Mouse (Mus musculus): ENCODE results near the gene Hoxb8. TPM values are rescaled to one million over a fixed set of nuclear protein-coding genes. Genes with fewer than 3 reads are reported as not detected.
A peak's percentile ranks its signal among the peaks of the same experiment; 100 is the strongest.

Gene Hoxb8
- polyA plus RNA-seq, 1 experiment from 2014 or later = 1.0 TPM

DNA sequence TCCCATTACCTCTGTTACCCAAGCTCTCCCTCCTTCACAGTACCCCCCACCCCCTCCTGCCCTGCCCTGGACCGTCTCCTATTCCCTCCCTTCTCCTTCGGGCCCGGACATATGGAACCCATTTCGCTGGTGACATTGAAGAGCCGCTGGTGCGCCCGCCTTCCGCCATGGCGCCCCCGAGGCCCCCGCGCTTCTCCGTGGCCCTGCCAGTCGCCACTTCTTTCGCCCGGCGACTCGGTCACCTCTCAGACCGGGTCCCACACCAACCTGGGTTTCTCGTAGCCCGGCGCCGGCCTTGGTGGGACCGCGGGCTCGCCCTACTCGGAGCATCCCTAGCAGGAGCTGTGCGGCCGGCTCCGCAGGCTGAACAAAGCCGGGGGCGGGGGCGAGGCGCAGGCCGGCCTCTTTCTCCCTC is 50.9 kb downstream of the Hoxb8 start:
- WGBS = 16% methylated on average over 35 of the region's 35 CpGs
- Histone ChIP-seq H3K4me1 (replicated peaks; ENCODE audit: control insufficient read depth, insufficient read depth, low read length) (peaks cover 6% of the 10 kb centered on the region; the same call in 1 of the 2 replicates), H3K27me3 (replicated peaks; ENCODE audit: control insufficient read depth, insufficient read depth, low read length) (peaks cover 21% of the 10 kb centered on the region), H3K9ac (ENCODE audit: low read depth, low read length) (peak overlapping the region; percentile 37; the same call in 1 of the 2 replicates), H3K4me2 (replicated peaks; ENCODE audit: low read depth) (peak overlapping the region; percentile 66), H3K27ac (ENCODE audit: low read depth, low read length) (peak overlapping the region; percentile 78), H3K4me3 (ENCODE audit: low read depth, low read length) (peak overlapping the region; percentile 31), H3K9me3 (ENCODE audit: control insufficient read depth) (no peaks in the 10 kb centered on the region), H3K36me3 (ENCODE audit: control insufficient read depth, insufficient read depth) (no peaks in the 10 kb centered on the region)
- no peak for ATAC-seq
- no peak for TF ChIP-seq CTCF (IDR thresholded peaks at IDR 0.05; ENCODE audit: low read depth)

DNA sequence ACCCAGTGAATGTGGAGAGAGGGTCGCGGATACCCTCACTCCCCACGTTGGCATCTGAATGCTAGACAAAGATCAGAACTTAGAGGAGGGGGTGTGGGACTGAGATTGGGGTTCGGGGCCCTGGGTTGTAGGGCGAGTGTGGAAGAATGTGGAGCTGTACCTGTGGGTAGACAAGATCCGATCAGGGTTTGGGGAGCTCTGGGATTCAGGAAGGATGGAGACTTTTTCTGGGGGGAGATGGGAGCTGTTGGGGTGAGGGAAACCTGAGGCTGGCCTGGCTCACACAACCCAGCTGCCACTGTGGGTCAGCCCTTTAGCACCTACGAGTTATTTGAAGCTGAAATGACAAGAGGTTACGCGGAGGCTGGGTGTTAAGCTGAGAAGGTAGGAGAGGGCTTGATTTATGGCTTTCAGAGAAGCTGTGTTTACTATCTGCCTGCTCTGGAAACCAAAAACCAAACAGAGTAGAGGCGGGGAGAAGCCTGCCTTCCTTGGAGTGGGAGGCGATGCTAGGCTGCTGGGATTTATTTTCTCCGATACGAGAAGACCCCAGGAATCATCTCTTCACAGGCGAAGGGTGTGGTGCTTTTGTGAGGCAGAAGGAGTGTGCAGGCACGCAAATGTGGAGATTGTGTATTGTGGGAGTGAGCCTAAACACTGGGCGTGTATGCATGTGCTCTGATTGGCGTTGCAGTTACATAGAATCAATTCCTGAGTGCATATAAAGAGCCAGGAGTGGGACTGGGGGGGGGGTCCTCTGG is 51.7 kb downstream of the Hoxb8 start:
- no peaks in the 10 kb centered on the region for H3K9me3 ChIP-seq (ENCODE audit: control insufficient read depth)
- H3K27me3 ChIP-seq (replicated peaks; ENCODE audit: control insufficient read depth, insufficient read depth, low read length) = peaks cover 21% of the 10 kb centered on the region
- no peaks in the 10 kb centered on the region for H3K36me3 ChIP-seq (ENCODE audit: control insufficient read depth, insufficient read depth)
- WGBS = 21% methylated on average over 17 of the region's 17 CpGs
- no peak for ATAC-seq
- peak overlapping the region; percentile 78 for H3K27ac ChIP-seq (ENCODE audit: low read depth, low read length)
- peak overlapping the region; percentile 31 for H3K4me3 ChIP-seq (ENCODE audit: low read depth, low read length)
- H3K4me1 ChIP-seq (replicated peaks; ENCODE audit: control insufficient read depth, insufficient read depth, low read length) = peaks cover 6% of the 10 kb centered on the region; the same call in 1 of the 2 replicates
- peak overlapping the region; percentile 37; the same call in 1 of the 2 replicates for H3K9ac ChIP-seq (ENCODE audit: low read depth, low read length)
- TF ChIP-seq CTCF (IDR thresholded peaks at IDR 0.05; ENCODE audit: low read depth) = no peak
- peak overlapping the region; percentile 66 for H3K4me2 ChIP-seq (replicated peaks; ENCODE audit: low read depth)

DNA sequence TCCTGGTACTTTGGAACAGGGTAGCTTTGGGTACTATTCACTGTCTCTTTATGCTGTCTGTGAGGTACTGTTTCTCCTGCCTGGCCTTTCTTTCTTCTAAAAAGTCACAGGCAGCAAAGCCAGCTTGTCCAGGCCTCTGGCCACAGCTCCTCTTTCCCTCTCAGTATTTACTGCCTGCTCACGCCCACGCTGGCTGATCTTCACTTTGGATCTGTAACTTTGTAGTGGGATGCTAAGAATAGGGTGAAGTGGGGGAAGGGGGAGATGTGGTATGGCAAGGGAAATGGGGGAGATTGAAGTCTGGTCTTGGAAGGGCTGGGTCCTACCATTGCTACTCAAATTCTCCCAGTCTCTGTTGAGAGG is 52.3 kb downstream of the Hoxb8 start:
- peak overlapping the region; percentile 66 for H3K4me2 ChIP-seq (replicated peaks; ENCODE audit: low read depth)
- no peak overlapping the region; the same call in 1 of the 2 replicates for H3K4me3 ChIP-seq (ENCODE audit: low read depth, low read length)
- peaks cover 21% of the 10 kb centered on the region for H3K27me3 ChIP-seq (replicated peaks; ENCODE audit: control insufficient read depth, insufficient read depth, low read length)
- H3K36me3 ChIP-seq (ENCODE audit: control insufficient read depth, insufficient read depth) = no peaks in the 10 kb centered on the region; the same call in 1 of the 2 replicates
- 41% methylated on average over 2 of the region's 2 CpGs for WGBS
- H3K4me1 ChIP-seq (replicated peaks; ENCODE audit: control insufficient read depth, insufficient read depth, low read length) = peaks cover 6% of the 10 kb centered on the region; the same call in 1 of the 2 replicates
- no peak for ATAC-seq
- H3K9me3 ChIP-seq (ENCODE audit: control insufficient read depth) = no peaks in the 10 kb centered on the region
- no peak overlapping the region for H3K9ac ChIP-seq (ENCODE audit: low read depth, low read length)
- no peak for TF ChIP-seq CTCF (IDR thresholded peaks at IDR 0.05; ENCODE audit: low read depth)
- peak overlapping the region; percentile 78; the same call in 1 of the 2 replicates for H3K27ac ChIP-seq (ENCODE audit: low read depth, low read length)

MicroRNAs encoded within 50 kb of the gene (microRNA counts, 519-probe panel; counts per million panel counts)
- 5,154 counts per million, percentile 86 among the panel's probes with 10 or more counts for microRNA mmu-miR-10a
- 3,299 counts per million, percentile 38 among the panel's probes with 10 or more counts for microRNA mmu-miR-196a

Small RNAs within 50 kb of the gene (microRNA-seq; reads per million reads assigned to microRNA genes)
- 22,786 reads per million, percentile 96 among the genes with 10 or more reads in this experiment for gene Mir10a
- 0.82 reads per million for gene Mir196a-1

Other genes with a start within 250 kb of the Hoxb8 start
- gene Snf8, start 247.0 kb upstream of the Hoxb8 start, polyA plus RNA-seq (2015; fragmentation: Nextera tagmentation; extraction: Ambion mirVana) = 91.8 and 99.2 TPM in 2 replicates
- gene Ube2z, start 216.5 kb upstream of the Hoxb8 start, polyA plus RNA-seq (2015; fragmentation: Nextera tagmentation; extraction: Ambion mirVana) = 24.8 and 25.0 TPM in 2 replicates
- gene Atp5g1, start 206.2 kb upstream of the Hoxb8 start, polyA plus RNA-seq (2015; fragmentation: Nextera tagmentation; extraction: Ambion mirVana) = 1,112 and 1,236 TPM in 2 replicates
- gene Calcoco2, start 169.9 kb upstream of the Hoxb8 start, polyA plus RNA-seq (2015; fragmentation: Nextera tagmentation; extraction: Ambion mirVana) = not detected in 2 replicates
- 0.10 TPM in 1 of 2 replicates, not detected in the other for gene Ttll6, start 148.1 kb upstream of the Hoxb8 start, polyA plus RNA-seq (2015; fragmentation: Nextera tagmentation; extraction: Ambion mirVana)
- not detected in 2 replicates for gene Hoxb13, start 87.6 kb upstream of the Hoxb8 start, polyA plus RNA-seq (2015; fragmentation: Nextera tagmentation; extraction: Ambion mirVana)
- gene Hoxb9, start 10.4 kb upstream of the Hoxb8 start, polyA plus RNA-seq (2015; fragmentation: Nextera tagmentation; extraction: Ambion mirVana) = 0.37 and 1.5 TPM in 2 replicates
- 7.6 and 8.5 TPM in 2 replicates for gene Hoxb7, start 4.7 kb downstream of the Hoxb8 start, polyA plus RNA-seq (2015; fragmentation: Nextera tagmentation; extraction: Ambion mirVana)
- 5.7 and 6.4 TPM in 2 replicates for gene Hoxb6, start 10.6 kb downstream of the Hoxb8 start, polyA plus RNA-seq (2015; fragmentation: Nextera tagmentation; extraction: Ambion mirVana)
- 14.7 and 15.8 TPM in 2 replicates for gene Hoxb5, start 21.4 kb downstream of the Hoxb8 start, polyA plus RNA-seq (2015; fragmentation: Nextera tagmentation; extraction: Ambion mirVana)
- gene Hoxb4, start 36.4 kb downstream of the Hoxb8 start, polyA plus RNA-seq (2015; fragmentation: Nextera tagmentation; extraction: Ambion mirVana) = 1.1 and 1.5 TPM in 2 replicates
- gene Hoxb3, start 41.4 kb downstream of the Hoxb8 start, polyA plus RNA-seq (2015; fragmentation: Nextera tagmentation; extraction: Ambion mirVana) = 1.1 and 1.3 TPM in 2 replicates
- 8.4 and 9.4 TPM in 2 replicates for gene Hoxb2, start 68.6 kb downstream of the Hoxb8 start, polyA plus RNA-seq (2015; fragmentation: Nextera tagmentation; extraction: Ambion mirVana)
- gene Hoxb1, start 83.8 kb downstream of the Hoxb8 start, polyA plus RNA-seq (2015; fragmentation: Nextera tagmentation; extraction: Ambion mirVana) = not detected in 2 replicates
- gene Skap1, start 182.7 kb downstream of the Hoxb8 start, polyA plus RNA-seq (2015; fragmentation: Nextera tagmentation; extraction: Ambion mirVana) = 0.46 and 0.52 TPM in 2 replicates

All from intestine, postnatal 0 days (tissue).